Mouse (Mus musculus) urinary bladder, adult 2 months (tissue): ENCODE measurements at regions not wholly inside any gene's neighbourhood (a gene's known extent, or its start where the extent isn't known, plus 50 kb on each side); places are given as distances from the start of the nearest gene placed in this dataset.

Source experiments
- DNase-seq: peaks from one replicate; pipeline ENCODE4 v3.0.0; 2022; ENCODE audit warnings: low spot score

GRCm38 (mm10) chr10:111419375-111420194 lies 53.4 kb upstream of the Nap1l1 start:
- DNase-seq, result no peak

DNA sequence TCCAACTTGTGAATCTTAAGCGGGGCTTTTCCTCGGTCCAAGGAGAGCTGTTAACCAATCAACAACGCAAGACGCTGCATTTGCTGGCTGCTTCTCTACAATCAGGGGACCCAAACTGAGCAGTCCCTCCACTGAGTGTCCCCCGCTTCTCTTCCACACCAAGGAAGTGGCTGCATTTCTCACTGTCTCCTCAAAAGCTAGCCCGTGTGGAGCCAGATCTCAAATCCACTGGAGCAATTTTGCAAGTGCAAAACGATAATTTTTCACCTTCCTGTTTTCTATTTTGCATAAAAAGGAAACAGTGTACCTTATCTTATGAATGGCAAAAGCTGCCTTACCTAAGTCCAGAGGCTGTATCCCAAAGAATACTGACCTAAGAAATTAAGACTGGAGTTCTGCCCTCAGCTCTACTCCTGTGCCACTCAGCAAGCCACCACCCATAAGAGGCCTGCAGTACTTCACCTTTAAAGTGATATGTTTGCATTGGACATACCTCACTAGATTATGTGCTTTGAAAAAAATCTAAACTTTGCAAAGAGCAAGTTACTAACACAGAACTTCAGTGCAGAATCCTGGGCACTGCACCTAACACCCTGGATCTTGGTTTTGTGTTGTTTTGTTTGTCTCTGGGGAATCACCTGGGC lies 52.7 kb upstream of the Nap1l1 start:
- DNase-seq, result no peak

DNA sequence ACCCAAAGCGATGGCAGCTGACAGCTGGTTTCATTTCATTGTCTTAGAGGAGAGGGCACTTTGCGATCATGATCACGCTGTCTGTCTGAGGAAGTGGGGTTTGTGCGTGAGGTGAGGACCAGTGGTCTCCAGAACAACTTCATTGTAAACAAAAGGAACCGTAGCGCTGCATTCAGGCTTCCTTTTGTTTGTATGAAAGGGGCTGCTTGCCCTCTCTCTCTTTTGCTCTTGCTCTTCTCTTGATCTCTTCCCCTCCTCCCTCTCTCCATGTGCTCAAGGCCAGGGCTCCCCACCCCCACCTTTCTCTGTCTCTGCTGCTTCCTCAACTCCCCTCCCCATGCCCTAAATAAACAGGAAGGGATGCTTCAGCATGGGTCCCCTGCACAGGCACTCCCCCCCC lies 51.0 kb upstream of the Nap1l1 start:
- DNase-seq, result no peak

GRCm38 (mm10) chr10:111422649-111423048 lies 50.4 kb upstream of the Nap1l1 start:
- no peak for DNase-seq
